Mouse (Mus musculus): ENCODE measurements at regions not wholly inside any gene's neighbourhood (a gene's known extent, or its start where the extent isn't known, plus 50 kb on each side); places are given as distances from the start of the nearest gene placed in this dataset.

- no peak for TF ChIP-seq CTCF (IDR thresholded peaks at IDR 0.05 in 2 of 3, conservative IDR thresholded peaks at IDR 0.05 in 1 of 3; ENCODE audit: control insufficient read depth in 1 of 3, insufficient read depth in 1 of 3, low read depth in 2 of 3, low read length in 3 of 3, poor library complexity in 1 of 3, severe bottlenecking in 1 of 3)
- no peak for TF ChIP-seq JUND (IDR thresholded peaks at IDR 0.05; ENCODE audit: low read depth, low read length)
- TF ChIP-seq USF1 (IDR thresholded peaks at IDR 0.05; ENCODE audit: low read depth, low read length), result no peak
Observed at GRCm38 (mm10) chr5:112091867-112092535, 160.3 kb downstream of the Cryba4 start.
